Mouse (Mus musculus) heart, postnatal 0 days (tissue): ENCODE measurements at regions not wholly inside any gene's neighbourhood (a gene's known extent, or its start where the extent isn't known, plus 50 kb on each side); places are given as distances from the start of the nearest gene placed in this dataset.

ENCODE experiments used
- ATAC-seq: fragments of 200-750 bp; cut with Nextera tagmentation; 2 replicates; pipeline ENCODE4 v1.8.0; 2017; ENCODE audit warnings: low read depth, moderate number of reproducible peaks, moderate library complexity; ENCODE audit not compliant: insufficient read depth
- DNase-seq: peaks from one replicate; pipeline ENCODE4 v3.0.0-alpha.2; 2016; ENCODE audit warnings: low spot score
- H3K27ac ChIP-seq: fragments of 300-500 bp; sonication (generic); 2 replicates; pipeline ENCODE4 v1.5.1; 2014; ENCODE audit warnings: low read depth, mild to moderate bottlenecking
- H3K27me3 ChIP-seq: fragments of 300-500 bp; sonication (generic); 2 replicates; pipeline ENCODE4 v1.6.1; 2014; ENCODE audit warnings: low read length, mixed read lengths; ENCODE audit not compliant: control insufficient read depth, insufficient read depth
- H3K36me3 ChIP-seq: fragments of 300-500 bp; sonication (generic); replicated peaks from 2 replicates; pipeline ENCODE4 v1.6.1; 2014; ENCODE audit warnings: low read length, mixed read lengths; ENCODE audit not compliant: control insufficient read depth, insufficient read depth
- H3K4me1 ChIP-seq: fragments of 300-500 bp; sonication (generic); 2 replicates; pipeline ENCODE4 v1.6.1; 2014; ENCODE audit warnings: antibody characterized with exemption; ENCODE audit not compliant: control insufficient read depth, insufficient read depth
- H3K4me2 ChIP-seq: fragments of 300-500 bp; sonication (generic); 2 replicates; pipeline ENCODE4 v1.6.1; 2014; ENCODE audit warnings: low read depth, mild to moderate bottlenecking, low read length, moderate library complexity
- H3K4me3 ChIP-seq: fragments of 300-500 bp; sonication (generic); 2 replicates; pipeline ENCODE4 v1.5.1; 2014; ENCODE audit warnings: low read depth, low read length
- H3K9ac ChIP-seq: fragments of 300-500 bp; sonication (generic); replicated peaks from 2 replicates; pipeline ENCODE4 v1.6.1; 2014; ENCODE audit warnings: low read depth, low read length, mixed read lengths
- H3K9me3 ChIP-seq: fragments of 300-500 bp; sonication (generic); replicated peaks from 2 replicates; pipeline ENCODE4 v1.6.1; 2016; ENCODE audit warnings: low read length; ENCODE audit not compliant: control insufficient read depth
- CTCF ChIP-seq: IDR thresholded peaks from 2 replicates; pipeline ENCODE4 v1.5.1; 2016; ENCODE audit warnings: antibody characterized with exemption, control low read depth, low read depth
- EP300 ChIP-seq: IDR thresholded peaks from 2 replicates; pipeline ENCODE4 v1.6.1; 2016; ENCODE audit warnings: antibody characterized with exemption, low read depth
- WGBS: fragments of 180-500 bp; shearing (Covaris S2); extraction: QIAGEN DNeasy Blood & Tissue Kit; methylation state at CpG from one replicate; pipeline ENCODE4 v1.1.7; 2014; 5-methylcytosine and 5-hydroxymethylcytosine counted together

DNA sequence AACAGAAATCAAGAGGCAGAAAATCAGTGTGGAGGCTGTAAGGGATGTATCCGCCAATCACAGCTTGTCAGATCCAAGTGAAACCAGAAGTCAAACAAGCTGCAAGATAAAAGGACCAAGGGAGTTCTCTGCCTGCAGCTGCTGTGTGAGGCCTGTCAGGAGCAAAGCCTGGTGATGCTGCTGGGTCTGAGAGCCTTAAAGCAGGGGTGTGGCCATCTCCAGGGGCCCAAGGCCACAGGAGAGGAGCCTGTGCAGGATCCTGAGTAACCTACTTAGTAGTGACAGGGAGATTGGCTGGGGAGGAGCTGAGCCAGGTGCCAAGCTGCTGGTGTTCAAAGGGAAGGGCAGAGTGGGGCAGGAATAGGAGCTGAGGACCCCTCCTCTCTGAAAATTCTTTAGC lies 418.8 kb downstream of the Matn1 start:
- no peak overlapping the region for H3K4me3 ChIP-seq
- TF ChIP-seq CTCF: no peak
- TF ChIP-seq EP300: no peak
- DNase-seq (no peak), ATAC-seq (no peak)
- no peaks in the 10 kb centered on the region for H3K4me1 ChIP-seq
- 54% methylated on average over 1 of the region's 1 CpGs for WGBS
- H3K27me3 ChIP-seq: no peaks in the 10 kb centered on the region
- no peaks in the 10 kb centered on the region for H3K9me3 ChIP-seq
- no peak overlapping the region for H3K4me2 ChIP-seq
- no peaks in the 10 kb centered on the region for H3K36me3 ChIP-seq
- no peak overlapping the region for H3K9ac ChIP-seq
- no peak overlapping the region for H3K27ac ChIP-seq

DNA sequence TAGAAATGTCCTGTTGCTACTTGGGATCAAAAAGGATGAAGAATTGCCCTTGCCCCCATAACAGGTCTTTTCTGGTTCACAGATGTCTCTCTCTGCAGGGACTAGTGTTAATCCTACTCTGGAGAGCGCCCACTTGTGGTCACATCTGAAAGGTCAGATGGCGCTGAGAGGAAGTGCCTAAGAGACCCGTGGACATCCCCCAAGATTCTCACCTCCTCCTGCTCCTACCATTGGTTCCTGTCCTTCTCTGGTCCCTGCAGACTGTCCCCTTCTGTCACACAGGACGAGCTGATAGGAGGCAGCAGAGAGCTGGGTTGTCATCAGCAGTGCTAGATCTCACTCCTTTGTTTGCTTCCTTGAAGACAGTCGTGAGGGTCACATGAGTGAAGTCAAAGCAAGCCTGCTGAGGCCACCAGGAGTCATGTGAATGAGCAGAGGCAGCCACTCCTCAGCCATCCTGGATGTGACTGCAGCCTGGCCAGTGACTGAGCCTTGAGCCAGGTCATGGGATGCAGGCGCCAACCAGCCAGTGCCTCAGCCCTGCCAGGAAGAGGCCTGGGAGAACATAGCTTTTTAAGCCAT lies 420.6 kb downstream of the Matn1 start:
- H3K9ac ChIP-seq: no peak overlapping the region
- no peak overlapping the region for H3K4me3 ChIP-seq
- H3K4me2 ChIP-seq: no peak overlapping the region
- WGBS: 17% methylated on average over 6 of the region's 6 CpGs
- TF ChIP-seq EP300 (no peak), CTCF (peak; percentile 47)
- no peaks in the 10 kb centered on the region for H3K4me1 ChIP-seq
- no peak; the same call in 1 of the 2 replicates for ATAC-seq
- DNase-seq: peak; percentile 26
- H3K27me3 ChIP-seq: no peaks in the 10 kb centered on the region
- H3K36me3 ChIP-seq: no peaks in the 10 kb centered on the region
- H3K27ac ChIP-seq: no peak overlapping the region
- no peaks in the 10 kb centered on the region for H3K9me3 ChIP-seq

DNA sequence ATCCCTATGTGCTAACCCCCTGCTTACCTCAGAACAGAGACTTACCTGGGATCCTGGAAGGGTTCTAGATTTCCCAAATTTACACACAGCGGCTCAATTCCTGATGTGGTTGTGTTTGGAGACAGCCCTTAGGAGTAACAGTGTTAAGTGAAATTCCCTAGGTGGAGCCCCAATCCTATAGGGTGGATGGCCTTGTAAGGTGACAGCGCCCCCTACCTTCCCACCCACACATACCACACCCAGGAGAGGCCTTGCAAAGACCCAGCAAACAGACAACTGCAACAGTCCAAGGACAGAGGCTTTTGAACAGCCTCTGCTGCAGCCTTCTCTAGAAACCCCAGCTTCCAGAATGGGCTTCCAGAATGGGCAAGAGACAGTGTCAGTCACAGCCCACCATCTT lies 421.8 kb downstream of the Matn1 start:
- Histone ChIP-seq H3K4me2 (no peak overlapping the region), H3K9ac (no peak overlapping the region), H3K4me3 (no peak overlapping the region), H3K4me1 (no peaks in the 10 kb centered on the region), H3K9me3 (no peaks in the 10 kb centered on the region), H3K27me3 (no peaks in the 10 kb centered on the region), H3K27ac (no peak overlapping the region), H3K36me3 (no peaks in the 10 kb centered on the region)
- TF ChIP-seq EP300: no peak
- TF ChIP-seq CTCF: peak; percentile 16; the same call in 1 of the 2 replicates
- no peak for DNase-seq
- 63% methylated on average over 2 of the region's 2 CpGs for WGBS
- ATAC-seq: no peak

DNA sequence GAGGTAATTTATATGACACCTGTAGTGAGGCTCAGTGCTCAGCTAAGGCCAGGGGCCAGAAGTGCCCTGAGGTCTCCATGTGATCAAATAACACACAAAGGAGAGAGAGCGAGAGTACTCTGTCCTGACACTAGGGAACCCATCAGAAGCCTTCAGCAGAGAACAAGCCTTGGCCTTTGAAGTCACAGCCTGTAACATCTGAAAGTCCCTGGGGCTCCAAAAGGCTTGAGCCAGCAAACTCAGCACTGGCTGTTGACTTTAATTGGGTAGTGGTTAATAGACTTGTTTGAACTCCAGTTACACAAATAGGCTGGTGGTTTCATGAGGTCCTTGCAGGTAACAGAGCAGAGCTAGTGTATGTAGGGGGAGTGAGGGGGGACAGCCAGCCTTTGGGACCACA lies 422.5 kb downstream of the Matn1 start:
- H3K4me1 ChIP-seq: no peaks in the 10 kb centered on the region
- H3K4me3 ChIP-seq: no peak overlapping the region
- no peak for TF ChIP-seq CTCF
- TF ChIP-seq EP300: no peak
- no peaks in the 10 kb centered on the region for H3K36me3 ChIP-seq
- no peak overlapping the region for H3K4me2 ChIP-seq
- H3K9me3 ChIP-seq: no peaks in the 10 kb centered on the region
- ATAC-seq (no peak), DNase-seq (no peak)
- H3K27ac ChIP-seq: no peak overlapping the region
- no peak overlapping the region for H3K9ac ChIP-seq
- WGBS: 73% methylated on average over 1 of the region's 1 CpGs
- no peaks in the 10 kb centered on the region for H3K27me3 ChIP-seq

DNA sequence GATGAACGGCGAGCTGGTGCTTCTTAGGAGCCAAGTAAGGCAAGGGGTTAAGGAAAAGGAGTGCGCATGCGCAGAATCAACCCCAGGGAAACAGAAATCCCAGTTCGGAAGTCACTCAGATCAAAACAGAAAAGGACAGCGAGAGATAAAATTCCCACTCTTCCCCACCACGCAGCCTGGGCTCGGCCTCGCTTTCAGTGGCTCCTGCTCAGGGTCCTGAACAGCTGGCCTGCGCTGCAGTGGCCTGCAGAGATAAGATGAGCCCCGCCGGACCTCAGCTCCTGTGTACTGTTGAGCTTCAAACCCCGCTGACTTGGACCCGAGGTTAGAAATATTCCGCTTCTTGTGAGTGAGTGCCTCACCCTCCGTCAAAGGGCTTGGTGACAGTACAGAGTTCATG lies 428.3 kb downstream of the Matn1 start:
- Histone ChIP-seq H3K27me3 (no peaks in the 10 kb centered on the region), H3K4me1 (peaks cover 8% of the 10 kb centered on the region; the same call in 1 of the 2 replicates), H3K4me3 (no peak overlapping the region), H3K27ac (no peak overlapping the region), H3K9ac (no peak overlapping the region), H3K9me3 (no peaks in the 10 kb centered on the region), H3K36me3 (no peaks in the 10 kb centered on the region), H3K4me2 (peak overlapping the region; percentile 12; the same call in 1 of the 2 replicates)
- 23% methylated on average over 16 of the region's 16 CpGs for WGBS
- DNase-seq (no peak), ATAC-seq (no peak)
- no peak for TF ChIP-seq EP300
- no peak for TF ChIP-seq CTCF

DNA sequence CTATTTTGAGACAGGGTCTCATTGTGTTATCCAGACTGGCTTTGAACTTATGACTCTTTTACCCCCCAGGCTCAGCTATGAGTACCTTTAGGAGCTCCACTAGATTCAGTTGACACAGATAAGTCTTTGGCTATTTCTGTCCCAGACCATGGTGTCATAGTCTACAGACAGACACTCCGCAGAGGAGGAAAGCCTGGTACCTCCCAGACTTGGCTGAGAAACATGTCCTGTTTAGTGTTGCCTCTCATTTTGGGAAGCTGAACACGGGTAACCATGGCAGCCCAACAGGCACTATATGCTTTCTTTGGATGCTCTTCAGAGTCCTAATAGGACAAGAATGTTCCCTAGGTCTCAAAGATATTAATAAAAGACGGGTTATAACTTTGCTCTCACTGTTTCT lies 429.0 kb downstream of the Matn1 start:
- ATAC-seq (peak; percentile 58; the same call in 1 of the 2 replicates), DNase-seq (peak; percentile 29)
- no peak overlapping the region for H3K4me2 ChIP-seq
- H3K27me3 ChIP-seq: no peaks in the 10 kb centered on the region
- no peaks in the 10 kb centered on the region for H3K9me3 ChIP-seq
- peaks cover 8% of the 10 kb centered on the region; the same call in 1 of the 2 replicates for H3K4me1 ChIP-seq
- H3K36me3 ChIP-seq: no peaks in the 10 kb centered on the region
- 24% methylated on average over 3 of the region's 3 CpGs for WGBS
- no peak overlapping the region for H3K4me3 ChIP-seq
- TF ChIP-seq EP300: no peak
- TF ChIP-seq CTCF: no peak
- H3K9ac ChIP-seq: no peak overlapping the region
- no peak overlapping the region for H3K27ac ChIP-seq
